Mouse (Mus musculus): ENCODE measurements around the gene D230025D16Rik. TPM values are rescaled to one million over a fixed set of nuclear protein-coding genes. Genes with fewer than 3 reads are reported as not detected.
"Not testable (repeated sequence)": the region's sequence is repeated elsewhere in the genome, so short reads cannot be mapped to it uniquely, and the experiment has no call there.

Gene D230025D16Rik
- 21.2 and 21.8 TPM in 2 replicates for polyA plus RNA-seq (2014; fragmentation: Nextera tagmentation; extraction: Ambion mirVana)

GRCm38 (mm10) chr8:105224413-105225271 is at the start of gene D230025D16Rik:
Gene D230025D16Rik, plus strand, starts transcription at chr8:105225145.
- ATAC-seq (ENCODE audit: insufficient number of reproducible peaks, insufficient read depth, low FRiP score, low read depth), result peak; percentile 93
- Histone ChIP-seq H3K9me3 (ENCODE audit: control insufficient read depth, low read length) (no peaks in the 10 kb centered on the region), H3K9ac (ENCODE audit: low read length) (peak within 1 kb of the TSS; percentile 94), H3K27me3 (ENCODE audit: control insufficient read depth, insufficient read depth, low read length) (no peaks in the 10 kb centered on the region), H3K4me3 (ENCODE audit: control insufficient read depth in 1 of 2, insufficient read depth in 1 of 2, low read depth in 1 of 2, low read length in 2 of 2) (peak within 1 kb of the TSS; percentile 87 to 91), H3K4me2 (ENCODE audit: low read length) (peak within 1 kb of the TSS; percentile 74), H3K27ac (replicated peaks in 1 of 2; ENCODE audit: control insufficient read depth in 1 of 2, insufficient read depth in 1 of 2, low read depth in 2 of 2, low read length in 2 of 2) (peak within 1 kb of the TSS; percentile 93 to 94), H3K4me1 (ENCODE audit: control insufficient read depth in 2 of 2, insufficient read depth in 2 of 2, low read length in 2 of 2) (peaks cover 0 to 18% of the 10 kb centered on the region in 2 experiments; a peak in 3 of 4 replicates), H3K36me3 (ENCODE audit: control insufficient read depth, insufficient read depth, low read length) (no peaks in the 10 kb centered on the region)
- WGBS, result 3% methylated on average over 34 of the region's 34 CpGs

GRCm38 (mm10) chr8:105175287-105175686 is 49.7 kb upstream of the D230025D16Rik start:
- H3K27ac ChIP-seq (replicated peaks in 1 of 2; ENCODE audit: control insufficient read depth in 1 of 2, insufficient read depth in 1 of 2, low read depth in 2 of 2, low read length in 2 of 2); H3K4me2 ChIP-seq (ENCODE audit: low read length); ATAC-seq (ENCODE audit: insufficient number of reproducible peaks, insufficient read depth, low FRiP score, low read depth); H3K9me3 ChIP-seq (ENCODE audit: control insufficient read depth, low read length); H3K27me3 ChIP-seq (ENCODE audit: control insufficient read depth, insufficient read depth, low read length); H3K4me3 ChIP-seq (ENCODE audit: control insufficient read depth in 1 of 2, insufficient read depth in 1 of 2, low read depth in 1 of 2, low read length in 2 of 2); H3K9ac ChIP-seq (ENCODE audit: low read length): not testable (repeated sequence)
- WGBS, result 94% methylated on average over 3 of the region's 3 CpGs
- Histone ChIP-seq H3K4me1 (ENCODE audit: control insufficient read depth in 2 of 2, insufficient read depth in 2 of 2, low read length in 2 of 2) (peaks cover 2 to 11% of the 10 kb centered on the region in 2 experiments; a peak in 2 of 4 replicates), H3K36me3 (ENCODE audit: control insufficient read depth, insufficient read depth, low read length) (peaks cover 38% of the 10 kb centered on the region)

- Histone ChIP-seq H3K27ac (replicated peaks in 1 of 2; ENCODE audit: control insufficient read depth in 1 of 2, insufficient read depth in 1 of 2, low read depth in 2 of 2, low read length in 2 of 2) (no peak overlapping the region), H3K36me3 (ENCODE audit: control insufficient read depth, insufficient read depth, low read length) (peaks cover 57% of the 10 kb centered on the region)
- 91% methylated on average over 6 of the region's 6 CpGs for WGBS
Measured at GRCm38 (mm10) chr8:105178211-105178800, 46.6 kb upstream of the D230025D16Rik start.

GRCm38 (mm10) chr8:105182201-105182600 is 42.7 kb upstream of the D230025D16Rik start:
- Histone ChIP-seq H3K9ac (ENCODE audit: low read length) (no peak overlapping the region), H3K4me1 (ENCODE audit: control insufficient read depth in 2 of 2, insufficient read depth in 2 of 2, low read length in 2 of 2) (peaks cover 0 to 3% of the 10 kb centered on the region in 2 experiments; a peak in 1 of 4 replicates), H3K27ac (replicated peaks in 1 of 2; ENCODE audit: control insufficient read depth in 1 of 2, insufficient read depth in 1 of 2, low read depth in 2 of 2, low read length in 2 of 2) (no peak overlapping the region), H3K9me3 (ENCODE audit: control insufficient read depth, low read length) (no peaks in the 10 kb centered on the region), H3K36me3 (ENCODE audit: control insufficient read depth, insufficient read depth, low read length) (peaks cover 55% of the 10 kb centered on the region), H3K4me3 (ENCODE audit: control insufficient read depth in 1 of 2, insufficient read depth in 1 of 2, low read depth in 1 of 2, low read length in 2 of 2) (no peak overlapping the region), H3K27me3 (ENCODE audit: control insufficient read depth, insufficient read depth, low read length) (no peaks in the 10 kb centered on the region), H3K4me2 (ENCODE audit: low read length) (no peak overlapping the region)
- WGBS, result 79% methylated on average over 1 of the region's 1 CpGs
- no peak for ATAC-seq (ENCODE audit: insufficient number of reproducible peaks, insufficient read depth, low FRiP score, low read depth)

More at GRCm38 (mm10) chr8:105178211-105178800, 46.6 kb upstream of the D230025D16Rik start:
- H3K4me2 ChIP-seq (ENCODE audit: low read length), result no peak overlapping the region
- 0 out of 4 replicates have a peak, but pooled peaks cover 0 to 5% of the 10 kb centered on the region in 2 experiments for H3K4me1 ChIP-seq (ENCODE audit: control insufficient read depth in 2 of 2, insufficient read depth in 2 of 2, low read length in 2 of 2)
- no peak overlapping the region for H3K4me3 ChIP-seq (ENCODE audit: control insufficient read depth in 1 of 2, insufficient read depth in 1 of 2, low read depth in 1 of 2, low read length in 2 of 2)
- no peaks in the 10 kb centered on the region for H3K27me3 ChIP-seq (ENCODE audit: control insufficient read depth, insufficient read depth, low read length)
- H3K9ac ChIP-seq (ENCODE audit: low read length), result no peak overlapping the region
- no peak for ATAC-seq (ENCODE audit: insufficient number of reproducible peaks, insufficient read depth, low FRiP score, low read depth)
- H3K9me3 ChIP-seq (ENCODE audit: control insufficient read depth, low read length), result no peaks in the 10 kb centered on the region

GRCm38 (mm10) chr8:105186467-105187005 is 38.4 kb upstream of the D230025D16Rik start:
- no peak for ATAC-seq (ENCODE audit: insufficient number of reproducible peaks, insufficient read depth, low FRiP score, low read depth)

GRCm38 (mm10) chr8:105192182-105192581 is 32.8 kb upstream of the D230025D16Rik start:
- 92% methylated on average over 5 of the region's 5 CpGs for WGBS
- no peaks in the 10 kb centered on the region for H3K4me1 ChIP-seq (ENCODE audit: control insufficient read depth in 2 of 2, insufficient read depth in 2 of 2, low read length in 2 of 2)
- no peaks in the 10 kb centered on the region for H3K27me3 ChIP-seq (ENCODE audit: control insufficient read depth, insufficient read depth, low read length)
- H3K4me3 ChIP-seq (ENCODE audit: control insufficient read depth in 1 of 2, insufficient read depth in 1 of 2, low read depth in 1 of 2, low read length in 2 of 2), result no peak overlapping the region
- no peak for ATAC-seq (ENCODE audit: insufficient number of reproducible peaks, insufficient read depth, low FRiP score, low read depth)
- H3K9me3 ChIP-seq (ENCODE audit: control insufficient read depth, low read length), result no peaks in the 10 kb centered on the region
- H3K9ac ChIP-seq (ENCODE audit: low read length), result no peak overlapping the region
- H3K4me2 ChIP-seq (ENCODE audit: low read length), result no peak overlapping the region
- H3K27ac ChIP-seq (replicated peaks in 1 of 2; ENCODE audit: control insufficient read depth in 1 of 2, insufficient read depth in 1 of 2, low read depth in 2 of 2, low read length in 2 of 2), result no peak overlapping the region
- peaks cover 59% of the 10 kb centered on the region for H3K36me3 ChIP-seq (ENCODE audit: control insufficient read depth, insufficient read depth, low read length)

More at GRCm38 (mm10) chr8:105186467-105187005, 38.4 kb upstream of the D230025D16Rik start:
- Histone ChIP-seq H3K27me3 (ENCODE audit: control insufficient read depth, insufficient read depth, low read length) (no peaks in the 10 kb centered on the region), H3K4me1 (ENCODE audit: control insufficient read depth in 2 of 2, insufficient read depth in 2 of 2, low read length in 2 of 2) (peaks cover 0 to 3% of the 10 kb centered on the region in 2 experiments; a peak in 1 of 4 replicates), H3K9ac (ENCODE audit: low read length) (no peak overlapping the region), H3K27ac (replicated peaks in 1 of 2; ENCODE audit: control insufficient read depth in 1 of 2, insufficient read depth in 1 of 2, low read depth in 2 of 2, low read length in 2 of 2) (no peak overlapping the region), H3K4me3 (ENCODE audit: control insufficient read depth in 1 of 2, insufficient read depth in 1 of 2, low read depth in 1 of 2, low read length in 2 of 2) (no peak overlapping the region), H3K36me3 (ENCODE audit: control insufficient read depth, insufficient read depth, low read length) (peaks cover 37% of the 10 kb centered on the region), H3K4me2 (ENCODE audit: low read length) (no peak overlapping the region), H3K9me3 (ENCODE audit: control insufficient read depth, low read length) (no peaks in the 10 kb centered on the region)
- 49% methylated on average over 1 of the region's 1 CpGs for WGBS

GRCm38 (mm10) chr8:105205748-105206147 is 19.2 kb upstream of the D230025D16Rik start:
- no peak overlapping the region for H3K27ac ChIP-seq (replicated peaks in 1 of 2; ENCODE audit: control insufficient read depth in 1 of 2, insufficient read depth in 1 of 2, low read depth in 2 of 2, low read length in 2 of 2)
- no peak for ATAC-seq (ENCODE audit: insufficient number of reproducible peaks, insufficient read depth, low FRiP score, low read depth)
- H3K9ac ChIP-seq (ENCODE audit: low read length), result no peak overlapping the region
- no peak overlapping the region for H3K4me3 ChIP-seq (ENCODE audit: control insufficient read depth in 1 of 2, insufficient read depth in 1 of 2, low read depth in 1 of 2, low read length in 2 of 2)
- no peak overlapping the region for H3K4me2 ChIP-seq (ENCODE audit: low read length)
- 79% methylated on average over 1 of the region's 1 CpGs for WGBS
- peaks cover 43% of the 10 kb centered on the region for H3K36me3 ChIP-seq (ENCODE audit: control insufficient read depth, insufficient read depth, low read length)
- peaks cover 0 to 5% of the 10 kb centered on the region in 2 experiments; a peak in 1 of 4 replicates for H3K4me1 ChIP-seq (ENCODE audit: control insufficient read depth in 2 of 2, insufficient read depth in 2 of 2, low read length in 2 of 2)
- H3K9me3 ChIP-seq (ENCODE audit: control insufficient read depth, low read length), result no peaks in the 10 kb centered on the region
- H3K27me3 ChIP-seq (ENCODE audit: control insufficient read depth, insufficient read depth, low read length), result no peaks in the 10 kb centered on the region
